Mouse (Mus musculus): ENCODE results near the gene Gm36028.

- TF ChIP-seq CEBPB (IDR thresholded peaks at IDR 0.05; ENCODE audit: insufficient read depth, poor library complexity, severe bottlenecking) (no peak), MAX (IDR thresholded peaks at IDR 0.05; ENCODE audit: low read depth) (no peak), E2F4 (IDR thresholded peaks at IDR 0.05; ENCODE audit: insufficient read depth) (no peak), MYOD1 (IDR thresholded peaks at IDR 0.05; ENCODE audit: control insufficient read depth in 1 of 3, insufficient read length in 2 of 3, low read depth in 2 of 3) (no peak), POLR2A (IDR thresholded peaks at IDR 0.05; ENCODE audit: insufficient read length, low read depth) (no peak), USF1 (IDR thresholded peaks at IDR 0.05; ENCODE audit: low read depth) (no peak), TCF3 (IDR thresholded peaks at IDR 0.05; ENCODE audit: insufficient read length, low read depth) (no peak)
These were observed 36.0 kb downstream of the Gm36028 start for GRCm38 (mm10) chr16:37824778-37825505.
